Mouse (Mus musculus): Measurements from ENCODE around the gene Rxrg.
A peak's percentile ranks its signal among the peaks of the same experiment; 100 is the strongest.

The Rxrg gene

DNA sequence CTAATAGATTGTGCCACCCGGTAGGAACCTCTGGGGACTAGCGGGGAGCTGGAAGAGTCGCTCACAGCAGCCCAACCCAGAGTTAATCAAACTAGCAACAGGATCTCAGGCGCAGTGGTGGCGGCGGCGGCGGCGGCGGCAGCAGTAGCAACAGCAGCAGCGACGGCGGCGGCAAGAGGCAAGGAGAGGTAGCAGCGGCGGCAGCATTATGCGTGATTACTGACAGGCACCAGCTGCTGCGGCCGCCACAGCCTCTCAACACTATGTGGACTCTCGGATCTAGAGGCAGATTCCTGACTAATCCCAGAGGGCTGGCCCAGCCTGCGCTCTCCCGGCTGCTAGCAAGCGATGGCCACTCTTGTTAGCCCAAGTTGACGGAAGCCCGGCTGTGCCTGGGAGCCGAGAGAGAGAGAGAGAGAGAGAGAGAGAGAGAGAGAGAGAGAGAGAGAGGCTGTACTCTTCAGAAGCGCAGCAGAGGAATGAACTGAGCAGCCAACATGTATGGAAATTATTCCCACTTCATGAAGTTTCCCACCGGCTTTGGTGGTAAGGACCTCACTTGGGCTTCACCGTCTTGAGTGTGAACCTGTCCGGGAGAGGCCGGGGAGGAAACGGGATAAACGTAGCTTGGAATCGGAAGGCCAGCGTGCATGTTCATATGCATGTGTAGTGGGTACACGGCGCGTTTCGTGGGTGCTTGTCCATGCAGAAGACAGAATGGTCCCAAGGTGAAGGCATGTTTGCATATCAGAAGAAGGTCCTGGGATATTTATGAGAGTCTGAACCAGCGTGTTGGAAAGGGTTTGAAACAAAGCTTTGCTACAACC, at the start of gene Rxrg:
Rxrg (plus strand) TSS at position 130 of the 827 bp plus-strand sequence.
- no peak for DNase-seq (ENCODE audit: low spot score in 2 of 2)

DNA sequence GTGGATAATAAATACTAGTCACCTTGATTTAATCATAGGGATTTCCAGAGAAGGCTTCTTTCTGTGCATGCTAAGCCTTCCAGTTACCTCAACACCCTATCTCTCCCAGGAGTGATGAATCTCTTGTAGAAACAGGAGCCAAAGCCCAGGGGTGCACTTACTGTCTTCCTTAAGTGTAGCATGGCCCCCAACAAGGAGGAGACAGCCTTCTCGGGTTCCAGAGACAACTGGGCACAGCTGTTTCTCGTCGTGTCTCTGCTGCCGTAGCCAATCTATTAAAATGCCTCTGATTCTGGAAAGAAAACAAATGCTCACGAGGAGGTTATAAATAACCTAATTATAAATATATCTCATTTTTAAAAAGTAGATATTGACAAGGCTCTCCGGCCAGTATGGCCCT, 48.9 kb upstream of the Rxrg start:
- DNase-seq (ENCODE audit: low spot score in 2 of 2), result no peak

DNA sequence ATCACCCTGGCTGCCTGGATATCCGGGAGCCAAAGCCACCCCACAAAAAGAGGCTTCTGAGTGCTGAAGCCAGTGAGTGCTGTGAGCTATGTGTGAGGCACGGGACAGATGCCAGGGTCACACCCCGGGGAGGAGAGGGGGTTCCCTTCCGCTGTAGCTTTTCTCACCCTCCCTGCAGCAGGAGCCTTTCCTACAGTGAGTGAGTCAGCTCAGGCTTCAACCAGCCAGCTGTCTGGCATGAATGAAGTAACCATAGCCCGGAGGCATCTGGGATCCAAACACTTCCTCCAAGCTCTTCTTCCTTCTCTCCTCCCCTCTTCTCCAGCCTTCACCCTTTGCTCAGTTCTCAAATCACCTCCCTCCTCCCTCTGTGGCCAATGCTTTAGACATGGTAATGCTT, 46.6 kb upstream of the Rxrg start:
- no peak for DNase-seq (ENCODE audit: low spot score in 2 of 2)

DNA sequence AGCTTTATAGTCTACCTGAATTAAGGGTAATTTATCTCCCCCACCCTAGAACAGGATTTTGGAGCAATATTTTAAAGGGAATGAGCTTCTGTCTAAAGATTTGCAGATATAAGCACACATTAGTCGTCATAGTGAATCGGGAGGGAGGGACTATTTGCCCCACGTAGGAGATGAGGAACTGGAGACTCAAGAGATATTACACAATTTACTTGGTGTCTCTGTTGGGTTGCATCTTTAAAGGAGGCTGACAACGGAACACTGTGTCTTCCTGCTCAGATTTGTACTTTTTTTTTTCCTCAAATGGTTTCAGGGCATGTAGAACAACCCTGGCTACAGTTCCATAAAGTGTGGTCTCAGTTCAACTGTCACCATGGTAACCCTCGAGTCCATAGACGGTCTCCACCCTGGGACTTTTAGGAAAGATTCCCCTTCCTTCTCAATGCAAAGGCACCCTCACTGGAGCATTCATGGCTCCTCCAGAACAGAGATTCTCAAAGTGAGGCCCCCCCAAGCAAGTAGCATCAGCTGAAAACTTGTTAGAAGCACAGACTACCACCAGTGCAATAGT, 44.1 kb upstream of the Rxrg start:
- no peak for DNase-seq (ENCODE audit: low spot score in 2 of 2)

DNA sequence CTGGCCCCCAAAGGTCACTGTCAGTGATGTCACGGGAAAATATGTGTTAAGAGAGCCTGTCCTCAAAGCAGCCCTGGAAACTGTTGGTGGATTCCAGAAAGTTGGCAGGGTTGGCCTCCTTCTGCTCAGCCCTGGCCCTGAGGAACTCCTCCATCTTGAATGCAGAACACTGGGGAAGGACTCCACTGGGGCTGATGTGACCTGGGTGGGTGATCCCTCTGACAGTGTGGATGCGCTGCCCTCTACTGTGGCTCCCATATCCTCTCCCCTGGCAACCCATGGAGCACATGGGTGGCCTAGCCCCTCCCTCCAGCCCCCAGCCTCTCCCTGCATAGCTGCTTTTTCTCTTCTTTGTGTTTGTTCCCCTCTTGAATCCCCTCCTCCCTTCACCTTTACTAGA, 31.6 kb upstream of the Rxrg start:
- no peak for DNase-seq (ENCODE audit: low spot score in 2 of 2)

DNA sequence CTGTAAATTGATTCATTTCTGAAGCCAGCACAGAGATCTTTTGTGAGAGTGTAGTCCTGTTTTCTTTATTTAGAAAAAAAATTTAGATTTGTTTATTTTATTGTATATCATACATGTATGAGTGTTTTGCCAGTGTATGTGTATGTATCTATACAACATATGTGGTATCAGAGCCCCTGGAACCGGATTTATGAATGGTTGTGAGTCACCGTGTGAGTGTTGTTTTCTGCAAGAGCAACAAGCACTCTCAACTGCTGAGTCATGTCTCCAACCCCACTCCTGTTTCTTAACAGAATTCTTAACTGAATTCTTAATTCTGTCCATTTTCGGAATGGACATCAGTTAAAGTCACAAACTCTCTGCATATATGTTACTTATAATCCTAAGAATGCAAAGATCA, 19.1 kb upstream of the Rxrg start:
- DNase-seq (ENCODE audit: low spot score in 2 of 2), result no peak

DNA sequence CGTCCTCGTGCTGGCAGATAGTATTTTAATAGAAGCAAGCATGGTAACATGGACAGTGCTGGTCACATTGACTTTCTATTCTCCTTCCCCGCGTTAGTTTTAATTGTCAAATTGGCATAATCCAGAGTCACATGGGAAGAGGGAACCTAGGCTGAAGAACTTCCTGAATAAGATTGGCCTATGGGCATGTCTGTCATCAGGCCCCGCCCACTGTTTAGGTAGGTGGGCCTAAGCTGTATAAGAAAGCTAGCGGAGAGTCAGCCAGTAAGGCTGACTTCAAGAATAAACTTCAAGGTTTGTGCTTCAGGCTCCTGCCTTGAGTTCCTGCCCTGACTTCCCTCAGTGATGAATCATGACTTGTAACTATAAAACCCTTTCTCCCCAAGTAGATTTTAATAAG, 15.0 kb upstream of the Rxrg start:
- DNase-seq (ENCODE audit: low spot score in 2 of 2), result no peak

DNA sequence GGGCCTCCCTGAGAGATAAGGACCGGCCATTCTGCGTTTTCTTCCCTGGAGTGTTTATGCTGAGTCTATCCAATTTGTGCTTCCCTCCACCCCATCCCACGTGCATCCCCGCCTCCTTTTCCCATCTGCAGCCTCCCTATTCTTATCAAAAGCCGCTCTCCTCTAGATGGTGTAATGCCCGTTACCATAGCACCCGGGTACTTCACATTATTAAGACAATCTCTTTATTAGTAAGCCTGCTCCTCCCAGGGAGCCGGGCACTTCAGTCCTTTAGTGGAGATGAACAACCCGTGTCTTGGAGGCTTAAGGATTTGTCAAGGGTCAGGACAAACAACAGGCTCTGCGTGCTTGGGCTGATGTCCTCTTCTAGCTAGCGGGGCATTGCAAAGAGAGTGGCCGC, 14.3 kb upstream of the Rxrg start:
- DNase-seq (ENCODE audit: low spot score in 2 of 2), result no peak

DNA sequence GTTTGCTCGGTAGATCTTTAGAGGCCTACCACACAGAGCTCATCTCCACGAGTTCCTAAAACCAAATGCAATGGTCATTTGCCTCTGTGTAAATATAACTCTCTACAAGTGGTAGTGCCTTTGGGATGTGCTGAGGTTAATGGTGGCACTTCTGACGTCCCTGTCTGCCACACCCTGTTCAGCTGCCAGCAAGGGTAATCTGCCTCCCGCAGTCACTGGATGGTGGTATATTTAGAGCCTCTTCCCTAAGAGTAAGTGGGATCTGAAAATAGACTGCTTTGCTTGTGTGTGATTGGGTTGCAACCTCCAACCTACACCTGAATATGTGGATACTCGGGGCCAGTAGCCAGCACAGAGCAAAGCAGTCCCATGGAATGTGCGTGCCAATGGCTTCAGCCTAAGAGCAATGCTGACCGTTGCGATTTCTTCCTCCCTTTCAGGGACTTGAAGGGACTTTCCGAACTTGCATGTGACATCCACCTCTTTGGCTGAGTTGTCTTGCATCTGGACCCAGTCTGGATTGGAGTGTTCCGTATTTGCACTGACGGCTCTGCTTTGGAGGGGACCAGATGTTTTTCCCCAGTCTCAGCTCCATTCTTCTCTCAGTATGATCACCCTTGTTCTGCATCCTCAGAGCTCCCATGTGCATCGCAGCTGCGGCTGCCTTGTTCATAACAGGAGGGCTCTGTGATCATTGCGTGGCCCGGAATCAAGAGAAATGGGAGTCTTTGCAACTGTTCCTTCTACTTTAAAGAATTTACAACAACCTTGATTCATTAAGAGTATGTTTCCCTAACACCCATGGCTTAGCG, 9.2 kb upstream of the Rxrg start:
- DNase-seq (ENCODE audit: low spot score in 2 of 2), result no peak

DNA sequence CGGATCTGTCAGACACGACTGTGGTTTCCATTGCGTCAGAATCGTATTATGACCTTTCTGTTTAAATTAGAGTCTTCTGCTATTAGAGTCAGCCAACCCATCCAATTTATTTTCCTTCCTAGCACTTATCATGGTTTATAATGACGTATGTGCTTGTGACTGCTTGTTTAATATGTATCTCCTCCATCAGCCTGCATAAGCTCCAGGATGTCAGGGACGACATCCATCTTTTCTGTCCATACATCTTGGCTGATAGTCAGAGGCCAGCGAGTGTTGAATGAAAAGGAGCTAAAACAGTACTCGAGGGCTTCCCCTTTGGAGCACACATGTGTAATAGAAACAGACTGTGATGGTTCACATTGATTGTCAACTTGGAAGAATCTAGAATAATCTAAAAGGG, 6.0 kb upstream of the Rxrg start:
- DNase-seq (ENCODE audit: low spot score in 2 of 2), result no peak

DNA sequence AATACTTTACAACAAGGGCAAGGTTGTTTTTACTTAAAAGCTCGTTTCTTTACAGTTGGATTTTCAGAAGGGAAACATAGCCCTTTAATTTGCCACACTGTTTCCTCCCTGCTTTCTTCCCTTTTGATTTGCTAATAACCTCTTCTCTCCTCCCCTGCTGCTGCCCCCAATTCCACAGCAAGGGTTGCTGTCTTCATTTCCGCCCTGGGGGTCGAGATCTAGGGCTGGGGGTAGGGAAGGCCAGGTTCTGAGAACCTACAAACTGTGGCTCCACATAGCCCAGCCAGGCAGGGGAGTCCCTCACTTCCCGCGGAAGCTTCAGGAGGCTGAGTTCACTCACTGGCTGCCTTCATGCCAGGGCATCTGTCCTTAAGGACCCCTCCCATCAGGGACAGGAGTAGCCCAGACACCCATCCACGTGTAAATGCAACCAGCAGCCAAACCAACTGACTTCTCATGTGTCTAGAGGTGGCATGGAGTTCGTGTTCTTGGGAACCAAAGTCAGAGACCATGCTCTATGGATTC, 1.1 kb downstream of the Rxrg start:
- no peak for DNase-seq (ENCODE audit: low spot score in 2 of 2)

DNA sequence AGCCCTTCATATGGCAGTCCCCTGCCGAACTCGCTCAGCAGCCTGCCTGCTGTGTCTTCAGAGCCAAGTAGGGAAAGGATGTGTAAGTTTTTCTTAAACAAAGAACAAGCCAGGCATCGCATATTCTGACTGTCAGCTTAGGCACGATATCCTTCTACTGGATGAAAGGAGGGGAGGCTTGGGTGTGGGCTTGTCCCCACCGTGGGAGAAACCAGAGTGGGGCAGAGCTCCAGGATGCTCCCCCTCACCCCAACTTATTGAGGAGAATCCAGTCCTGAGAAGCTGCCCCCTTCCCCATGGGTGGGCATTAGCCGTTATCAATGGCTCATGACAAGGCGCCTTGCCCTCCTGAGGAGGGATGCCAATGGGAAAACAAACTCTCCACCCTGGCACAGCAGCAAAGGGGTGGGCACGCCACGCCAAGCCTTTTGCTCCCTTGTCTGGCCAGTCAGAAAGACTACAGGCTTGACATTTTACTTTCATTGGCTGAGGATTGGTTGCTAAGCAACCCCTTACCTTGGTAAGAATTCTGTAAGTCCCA, 10.1 kb downstream of the Rxrg start:
- DNase-seq (ENCODE audit: low spot score in 2 of 2), result no peak

DNA sequence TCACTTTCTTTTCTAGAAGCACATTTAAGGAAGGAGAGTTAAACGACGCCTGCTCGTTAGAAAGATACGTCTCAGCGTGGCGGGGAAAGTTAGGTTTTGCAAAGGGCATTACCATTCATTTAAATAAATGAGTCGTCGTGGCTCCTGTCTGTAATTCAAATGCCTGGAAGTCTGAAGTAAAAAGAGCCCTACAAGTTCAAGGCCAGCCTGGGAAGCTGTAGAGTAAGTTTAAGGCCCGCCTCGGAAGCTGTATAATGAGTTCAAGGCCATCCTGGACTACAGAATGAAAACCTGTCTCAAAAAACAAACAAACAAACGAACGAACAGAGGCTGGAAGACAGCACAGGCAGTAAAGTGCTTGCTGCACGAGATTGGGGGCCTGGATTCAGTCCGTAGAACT, 18.9 kb downstream of the Rxrg start:
- no peak for DNase-seq (ENCODE audit: low spot score in 2 of 2)

DNA sequence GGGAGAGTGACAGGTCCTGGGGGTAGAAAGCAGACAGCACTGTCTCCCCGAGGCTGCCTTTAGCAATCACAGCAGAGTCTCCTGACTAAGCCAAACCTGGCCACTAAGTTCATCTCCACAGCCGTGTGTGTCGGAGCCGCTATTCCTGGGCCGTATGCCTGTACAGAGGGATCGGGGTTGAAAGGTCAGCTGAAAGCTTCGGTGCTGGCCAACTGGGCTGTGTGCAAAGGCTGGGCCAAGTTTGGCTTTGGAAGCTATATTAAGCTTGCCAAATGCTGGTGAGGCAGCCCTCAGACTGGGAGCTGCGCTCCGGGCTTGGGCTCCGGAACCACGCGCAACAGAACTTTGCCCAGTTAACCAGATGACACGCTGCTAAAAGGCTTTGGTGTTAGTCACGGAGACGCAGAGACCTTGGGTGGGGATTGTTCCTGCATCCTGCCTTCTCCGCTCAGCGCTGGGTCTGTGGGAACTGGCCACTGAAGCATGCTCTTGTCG, 19.9 kb downstream of the Rxrg start:
- no peak for DNase-seq (ENCODE audit: low spot score in 2 of 2)

DNA sequence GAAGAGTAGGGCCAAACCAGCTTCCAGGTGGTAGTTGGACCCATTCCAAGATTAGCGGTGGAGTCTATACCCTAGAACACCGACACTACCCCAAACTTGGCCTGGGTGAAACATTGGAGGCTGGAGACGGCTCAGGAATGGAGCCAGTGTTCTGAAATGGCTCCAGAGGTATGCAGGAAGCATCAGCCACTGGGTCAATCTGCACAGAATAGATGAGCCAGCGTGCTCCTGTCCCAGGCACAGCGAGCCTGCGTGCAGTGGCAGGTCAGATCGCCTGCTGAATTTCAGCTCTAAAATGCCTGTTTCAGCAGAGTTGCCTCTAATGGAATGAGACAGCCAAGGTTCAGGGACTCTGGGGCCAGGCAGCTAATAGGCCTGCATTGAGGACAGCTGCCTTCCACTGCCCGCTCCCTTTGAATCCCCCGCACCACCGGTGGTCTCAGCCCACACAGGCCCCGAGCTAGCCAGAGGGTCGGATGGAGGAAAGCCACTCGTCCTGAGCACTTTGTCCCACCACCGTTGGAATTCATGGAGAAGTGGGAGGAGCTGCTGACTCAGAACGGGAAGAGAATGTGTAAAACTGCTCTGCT, 22.1 kb downstream of the Rxrg start:
- no peak for DNase-seq (ENCODE audit: low spot score in 2 of 2)

DNA sequence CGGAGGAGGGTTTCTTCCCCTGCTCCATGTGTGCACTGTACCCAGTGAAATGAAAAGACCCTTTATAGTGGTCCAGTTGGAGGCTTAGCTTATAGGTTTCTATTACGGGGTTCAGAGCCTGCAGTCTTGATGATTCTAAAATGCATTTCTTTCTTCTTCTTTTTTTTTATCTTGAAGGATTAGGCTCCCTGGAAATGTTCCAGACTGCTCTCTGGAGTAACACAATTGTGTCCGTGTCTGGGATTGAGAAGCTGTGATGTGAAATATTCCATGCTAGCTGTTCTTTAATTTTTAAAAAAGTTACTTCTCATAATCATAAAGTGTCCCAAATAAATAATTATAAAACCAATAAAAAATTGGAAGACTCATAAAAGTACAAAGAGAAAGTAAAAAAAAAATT, 26.9 kb downstream of the Rxrg start:
- no peak for DNase-seq (ENCODE audit: low spot score in 2 of 2)

DNA sequence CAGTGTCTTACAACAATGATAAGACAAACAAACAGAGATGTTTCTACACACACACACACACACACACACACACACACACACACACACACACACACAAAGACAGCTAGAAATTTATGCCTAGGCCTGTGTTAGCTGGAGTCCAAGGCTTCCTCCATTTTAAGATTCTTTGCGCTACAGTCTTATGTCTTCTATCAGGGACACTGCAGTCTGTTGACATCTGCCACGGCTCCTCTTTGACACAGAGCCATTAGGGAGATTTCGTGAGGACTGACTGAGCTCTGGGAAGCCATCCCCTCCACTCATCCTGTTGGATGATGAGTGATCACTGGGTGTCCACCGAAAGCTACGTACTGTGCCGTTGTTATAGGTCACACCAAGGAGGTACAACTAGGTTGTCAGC, 33.6 kb downstream of the Rxrg start:
- DNase-seq (ENCODE audit: low spot score in 2 of 2), result no peak

DNA sequence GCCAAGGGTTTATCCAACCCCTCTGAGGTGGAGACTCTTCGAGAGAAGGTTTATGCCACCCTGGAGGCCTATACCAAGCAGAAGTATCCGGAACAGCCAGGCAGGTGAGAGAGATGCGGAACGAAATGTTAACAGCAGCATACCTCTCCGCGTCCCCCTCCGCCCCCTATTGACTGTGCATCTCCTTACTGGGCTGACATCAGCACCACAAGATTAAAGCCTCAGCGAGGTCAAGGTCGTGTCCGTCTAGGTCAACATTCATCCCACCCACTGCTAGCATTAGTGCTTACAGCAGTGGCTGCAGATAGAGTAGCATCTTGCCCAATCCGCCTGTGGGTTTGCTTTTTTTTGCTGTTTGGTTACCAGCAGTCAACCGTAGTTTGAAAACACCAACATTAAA, 37.5 kb downstream of the Rxrg start:
- no peak for DNase-seq (ENCODE audit: low spot score in 2 of 2)

DNA sequence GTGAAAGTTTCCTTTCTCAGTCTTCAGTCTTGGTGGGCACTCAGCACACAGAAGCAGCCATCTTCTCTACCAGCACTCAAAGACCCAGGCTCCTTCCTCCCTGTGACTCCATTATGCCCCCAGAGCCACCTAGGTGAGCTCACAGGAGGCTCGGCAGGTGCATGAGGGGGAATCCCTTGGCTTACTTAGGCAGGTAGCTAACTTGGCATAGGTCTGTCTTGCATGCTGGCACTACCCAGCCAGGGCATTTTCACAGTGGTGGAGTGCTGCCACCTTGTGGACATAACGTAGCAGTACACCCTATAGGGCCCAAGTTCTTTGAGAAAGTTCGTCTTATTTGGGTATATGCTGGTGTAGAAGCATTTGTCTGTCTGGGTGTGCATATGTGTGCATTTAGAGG, 38.8 kb downstream of the Rxrg start:
- DNase-seq (ENCODE audit: low spot score in 2 of 2), result peak in 1 of 2 experiments; percentile 31

DNA sequence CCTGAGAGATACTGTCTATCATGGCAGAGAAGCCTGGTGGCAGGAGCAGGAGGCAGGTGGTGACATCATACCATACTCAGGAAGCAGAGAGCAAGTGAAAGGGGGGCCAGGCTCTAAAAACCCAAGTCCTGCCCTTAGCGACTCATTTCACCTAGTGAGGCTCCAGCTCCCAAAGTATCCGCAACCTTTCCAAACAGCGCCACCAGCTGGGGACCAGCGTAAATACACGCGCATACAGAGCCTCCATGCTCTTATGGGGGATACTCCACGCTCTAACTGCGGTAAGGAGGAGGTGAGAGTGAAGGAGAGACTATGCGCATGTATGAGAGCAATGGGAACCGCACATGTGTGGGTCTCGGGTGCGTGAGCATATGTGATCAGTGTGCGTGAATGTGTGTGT, 39.9 kb downstream of the Rxrg start:
- DNase-seq (ENCODE audit: low spot score in 2 of 2), result peak in 1 of 2 experiments; percentile 8

DNA sequence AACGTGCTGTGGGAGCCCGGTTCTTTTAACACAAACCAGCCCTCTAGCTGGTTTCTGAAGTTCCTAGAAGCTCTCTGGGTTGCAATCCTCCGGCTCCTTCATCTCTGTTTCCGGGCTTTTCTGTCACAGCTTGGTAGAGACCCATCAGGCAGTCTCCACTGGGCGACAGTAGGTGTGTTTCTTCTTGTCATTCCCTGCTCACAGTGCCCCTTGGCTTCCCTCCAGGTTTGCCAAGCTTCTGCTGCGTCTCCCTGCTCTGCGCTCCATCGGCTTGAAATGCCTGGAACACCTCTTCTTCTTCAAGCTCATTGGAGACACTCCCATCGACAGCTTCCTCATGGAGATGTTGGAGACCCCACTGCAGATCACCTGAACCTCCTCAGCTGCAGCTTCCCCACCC, 40.7 kb downstream of the Rxrg start:
- no peak for DNase-seq (ENCODE audit: low spot score in 2 of 2)
